Mouse (Mus musculus): ENCODE data around the gene Pik3c2b. TPM values are rescaled to one million over a fixed set of nuclear protein-coding genes. Genes with fewer than 3 reads are reported as not detected.

The Pik3c2b gene
- total RNA-seq, 2 experiments from 2014 or later, result 14.5 to 15.0 TPM

DNA sequence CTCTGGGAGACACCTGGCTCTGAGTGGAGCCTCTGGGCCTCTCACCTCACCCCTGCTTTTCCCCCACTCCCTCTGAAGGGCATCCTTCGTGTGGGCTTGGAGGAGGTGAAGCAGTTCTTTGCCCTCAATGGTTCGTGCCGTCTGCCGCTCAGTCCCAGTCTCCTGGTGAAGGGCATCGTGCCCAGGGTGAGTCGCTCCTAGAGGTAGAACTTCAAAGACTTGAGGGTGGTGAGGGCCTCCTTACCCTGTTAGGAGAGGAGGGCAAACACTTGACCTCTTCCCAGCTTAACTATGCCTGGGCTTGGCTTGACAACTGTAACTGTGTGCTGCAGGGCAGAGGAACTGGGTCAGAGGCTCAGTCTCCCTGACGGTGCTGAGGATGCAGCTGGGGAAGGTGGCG lies 46.0 kb downstream of the Pik3c2b start:
- DNase-seq (ENCODE audit: low spot score in 2 of 2), result no peak

GRCm38 (mm10) chr1:133093719-133094118 lies 48.3 kb downstream of the Pik3c2b start:
- DNase-seq (ENCODE audit: low spot score in 2 of 2), result no peak

DNA sequence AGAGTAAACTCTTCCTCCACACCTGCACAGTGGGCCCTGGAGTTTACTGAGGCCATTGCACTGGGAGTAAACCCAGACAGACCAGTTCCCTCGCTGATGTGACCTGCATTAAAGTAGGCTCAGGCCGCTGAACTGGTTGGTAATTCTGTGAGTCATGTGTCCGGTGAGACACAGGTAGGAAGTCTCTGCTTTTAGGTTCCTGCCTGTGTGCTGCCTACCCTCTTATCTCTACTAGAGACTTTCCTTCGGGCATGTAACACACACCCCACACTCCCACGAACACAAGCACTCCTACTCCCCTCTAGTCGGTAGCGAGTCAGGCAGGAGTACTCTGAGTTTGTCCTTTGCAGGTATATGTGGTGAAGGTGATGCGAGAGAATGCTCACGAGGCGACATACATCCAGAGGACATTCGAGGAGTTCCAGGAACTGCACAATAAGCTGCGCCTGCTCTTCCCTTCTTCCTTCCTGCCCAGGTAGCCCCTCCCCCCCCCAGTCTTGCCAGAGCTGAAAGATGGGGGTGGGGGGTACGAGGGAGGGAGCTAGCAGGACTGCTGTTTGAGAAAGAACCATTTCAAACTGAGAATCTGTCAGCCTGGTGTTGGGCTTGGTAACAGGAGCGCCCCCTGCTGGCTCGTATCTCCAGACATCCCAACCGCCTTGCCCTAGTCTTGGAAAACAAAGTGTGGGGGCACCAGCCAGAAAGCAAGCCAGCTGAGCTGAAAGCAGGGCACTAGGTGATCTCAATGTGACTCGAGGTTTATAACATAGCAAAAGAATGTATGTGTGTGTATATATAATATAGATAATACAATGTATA lies 55.7 kb downstream of the Pik3c2b start:
- peak; percentile 59 to 86 for DNase-seq (ENCODE audit: low spot score in 2 of 2)

DNA sequence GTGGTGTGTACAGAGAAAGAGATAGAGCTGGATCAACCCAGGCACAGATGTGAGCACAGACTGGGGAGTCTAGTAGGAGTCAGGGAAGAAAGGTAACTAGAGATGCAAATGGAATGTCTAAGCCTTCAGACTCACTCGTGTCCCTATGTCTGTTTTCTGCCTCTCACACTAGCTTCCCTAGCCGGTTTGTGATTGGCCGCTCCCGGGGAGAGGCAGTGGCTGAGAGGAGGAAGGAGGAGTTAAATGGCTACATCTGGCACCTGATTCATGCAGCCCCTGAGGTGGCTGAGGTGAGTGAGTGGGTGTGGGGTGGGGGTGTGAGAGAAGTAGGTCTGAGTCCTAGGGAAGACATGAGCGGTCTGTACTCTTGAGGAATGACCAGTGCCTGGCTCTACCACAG lies 56.6 kb downstream of the Pik3c2b start:
- DNase-seq (ENCODE audit: low spot score in 2 of 2), result no peak

- DNase-seq (ENCODE audit: low spot score in 2 of 2), result no peak
Measured at GRCm38 (mm10) chr1:133103315-133103714, 57.8 kb downstream of the Pik3c2b start.

GRCm38 (mm10) chr1:133103871-133104270 lies 58.4 kb downstream of the Pik3c2b start:
- no peak for DNase-seq (ENCODE audit: low spot score in 2 of 2)

- DNase-seq (ENCODE audit: low spot score in 2 of 2), result no peak
Measured at GRCm38 (mm10) chr1:133116108-133116507, 70.6 kb downstream of the Pik3c2b start.

DNA sequence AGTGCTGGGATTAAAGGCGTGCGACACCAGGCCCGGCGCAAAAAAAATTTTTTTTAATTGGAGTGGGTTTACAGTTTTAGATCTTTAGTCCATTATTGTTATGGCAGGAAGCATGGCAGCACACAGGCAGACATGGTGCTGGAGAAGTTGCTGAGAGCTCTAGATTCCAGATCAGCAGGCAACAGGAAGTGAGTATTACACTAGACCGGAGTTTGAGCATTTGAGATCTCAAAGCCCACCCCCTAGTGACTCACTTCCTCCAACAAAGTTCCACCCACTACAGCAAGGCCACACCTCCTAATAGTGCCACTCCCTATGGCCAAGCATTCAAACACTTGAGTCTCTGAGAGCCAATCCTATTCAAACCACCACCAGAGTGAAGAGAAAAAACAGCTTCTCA lies 72.7 kb downstream of the Pik3c2b start:
- DNase-seq (ENCODE audit: low spot score in 2 of 2), result no peak

- no peak for DNase-seq (ENCODE audit: low spot score in 2 of 2)
Measured at GRCm38 (mm10) chr1:133118844-133119243, 73.4 kb downstream of the Pik3c2b start.

- DNase-seq (ENCODE audit: low spot score in 2 of 2), result no peak
Measured at GRCm38 (mm10) chr1:133119931-133120712, 74.7 kb downstream of the Pik3c2b start.

DNA sequence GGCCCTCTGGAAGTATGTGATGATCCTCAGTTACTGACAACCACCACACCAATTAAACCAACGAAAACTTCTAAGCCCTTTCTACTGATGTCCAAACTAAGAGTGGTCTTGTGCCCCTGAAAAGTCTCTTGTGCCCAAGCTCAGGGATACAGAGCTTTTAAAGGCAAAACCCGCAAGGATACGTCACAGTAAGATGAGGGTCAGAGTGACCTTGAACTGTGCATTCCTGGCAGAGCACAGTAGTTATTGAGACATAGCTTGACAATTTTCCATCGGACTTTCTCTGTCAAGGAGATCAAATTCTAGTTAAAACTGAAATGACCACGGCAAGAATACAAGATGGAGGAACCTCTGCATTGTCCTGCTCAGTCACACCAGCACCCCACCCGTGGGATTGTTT lies 75.8 kb downstream of the Pik3c2b start:
- DNase-seq (ENCODE audit: low spot score in 2 of 2), result no peak

GRCm38 (mm10) chr1:133124137-133124536 lies 78.7 kb downstream of the Pik3c2b start:
- no peak for DNase-seq (ENCODE audit: low spot score in 2 of 2)

- no peak for DNase-seq (ENCODE audit: low spot score in 2 of 2)
Measured at GRCm38 (mm10) chr1:133125640-133126364, 80.3 kb downstream of the Pik3c2b start.

DNA sequence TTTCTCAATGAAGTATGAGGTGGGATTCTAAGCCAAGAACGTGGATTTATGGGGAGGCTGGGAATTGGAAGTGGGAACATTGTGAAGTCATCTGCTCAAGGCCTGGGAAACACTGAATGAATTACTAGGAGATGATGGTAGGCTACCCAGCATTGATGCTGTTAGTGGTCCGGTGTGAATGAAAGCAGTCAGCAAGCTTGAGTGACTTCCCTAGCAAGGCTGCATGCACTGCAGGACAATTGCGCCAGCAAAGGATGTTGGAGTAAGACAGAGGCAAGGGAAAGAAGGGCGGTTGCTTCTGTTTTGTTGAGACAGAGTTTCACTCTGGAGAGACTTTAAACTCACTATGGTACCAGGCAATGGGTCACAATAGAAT lies 80.9 kb downstream of the Pik3c2b start:
- DNase-seq (ENCODE audit: low spot score in 2 of 2), result no peak

- DNase-seq (ENCODE audit: low spot score in 2 of 2), result no peak
Measured at GRCm38 (mm10) chr1:133127328-133127727, 81.9 kb downstream of the Pik3c2b start.

GRCm38 (mm10) chr1:133129471-133130221 lies 84.2 kb downstream of the Pik3c2b start:
- peak in 1 of 2 experiments; percentile 36 for DNase-seq (ENCODE audit: low spot score in 2 of 2)

- peak; percentile 99 to 100 for DNase-seq (ENCODE audit: low spot score in 2 of 2)
Measured at GRCm38 (mm10) chr1:133130638-133131560, 85.4 kb downstream of the Pik3c2b start, which contains the start of gene Ppp1r15b. Gene Ppp1r15b (plus strand): TSS chr1:133131143.

DNA sequence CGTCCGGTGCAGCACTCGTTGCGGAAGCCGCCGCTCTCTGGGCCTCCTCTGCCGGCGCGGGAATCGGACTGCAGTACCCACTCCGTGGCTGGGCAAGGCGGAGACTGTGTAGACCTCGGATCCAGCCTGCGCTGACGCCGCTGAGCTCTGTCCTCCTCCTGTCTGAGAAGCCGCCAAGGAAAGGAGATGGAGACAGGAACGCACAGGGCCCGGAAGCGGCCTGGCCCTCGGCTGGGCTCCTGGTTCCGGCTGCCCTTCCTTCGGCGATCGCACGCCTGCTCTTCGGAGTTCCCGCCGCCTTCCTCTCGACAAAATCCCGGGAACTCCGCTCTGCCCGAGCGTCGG lies 86.1 kb downstream of the Pik3c2b start:
- DNase-seq (ENCODE audit: low spot score in 2 of 2), result no peak

DNA sequence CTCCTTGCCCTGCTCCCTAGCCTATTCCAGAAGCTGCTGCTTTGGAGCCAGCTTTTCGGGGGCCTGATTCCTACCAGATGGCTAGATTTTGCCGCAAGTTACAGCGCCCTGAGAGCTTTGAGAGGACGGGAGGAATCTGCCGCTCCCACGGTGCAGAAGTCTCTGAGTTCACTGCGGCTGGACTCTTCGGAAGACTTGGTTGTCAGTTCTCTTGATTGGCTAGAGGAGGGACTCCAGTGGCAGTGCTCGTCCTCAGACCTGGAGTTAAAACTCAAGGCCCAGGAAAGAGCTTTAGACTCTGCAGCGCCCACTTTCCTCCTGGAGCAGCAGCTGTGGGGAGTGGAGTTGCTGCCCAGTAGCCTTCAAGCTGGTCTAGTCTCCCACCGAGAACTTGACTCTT lies 86.5 kb downstream of the Pik3c2b start:
- no peak for DNase-seq (ENCODE audit: low spot score in 2 of 2)
